Mouse (Mus musculus) limb, embryonic 15.5 days (tissue): ENCODE results near the gene Arhgap33. TPM values are rescaled to one million over a fixed set of nuclear protein-coding genes. Genes with fewer than 3 reads are reported as not detected.

Source experiments
- ATAC-seq: fragments of 200-750 bp; cut with Nextera tagmentation; 2 replicates; pipeline ENCODE4 v1.8.0; 2017; ENCODE audit warnings: low read depth, moderate TSS enrichment; ENCODE audit not compliant: insufficient number of reproducible peaks, low FRiP score, low TSS enrichment
- H3K27ac ChIP-seq: fragments of 300-500 bp; sonication (generic); 2 replicates; pipeline ENCODE4 v1.5.1; 2015; ENCODE audit warnings: moderate library complexity, mild to moderate bottlenecking, inconsistent platforms
- H3K27me3 ChIP-seq: fragments of 300-500 bp; sonication (generic); 2 replicates; pipeline ENCODE4 v1.6.1; 2015; ENCODE audit warnings: inconsistent platforms
- H3K36me3 ChIP-seq: fragments of 300-500 bp; sonication (generic); 2 replicates; pipeline ENCODE4 v1.6.1; 2015; ENCODE audit warnings: inconsistent platforms
- H3K4me1 ChIP-seq: fragments of 300-500 bp; sonication (generic); 2 replicates; pipeline ENCODE4 v1.6.1; 2015; ENCODE audit warnings: inconsistent platforms
- H3K4me2 ChIP-seq: fragments of 300-500 bp; sonication (generic); 2 replicates; pipeline ENCODE4 v1.6.1; 2015; ENCODE audit warnings: mild to moderate bottlenecking, inconsistent platforms
- H3K4me3 ChIP-seq: fragments of 300-500 bp; sonication (generic); 2 replicates; pipeline ENCODE4 v1.5.1; 2015; ENCODE audit warnings: mild to moderate bottlenecking, inconsistent platforms
- H3K9ac ChIP-seq: fragments of 300-500 bp; sonication (generic); 2 replicates; pipeline ENCODE4 v1.6.1; 2015; ENCODE audit warnings: inconsistent platforms
- H3K9me3 ChIP-seq: fragments of 300-500 bp; sonication (generic); 2 replicates; pipeline ENCODE4 v1.6.1; 2016; ENCODE audit warnings: inconsistent platforms
- WGBS: fragments of 180-500 bp; shearing (Covaris S2); methylation state at CpG from one replicate; pipeline ENCODE4 v1.1.7; 2015; 5-methylcytosine and 5-hydroxymethylcytosine counted together
- polyA plus RNA-seq: library from polyadenylated mRNA; unstranded; fragments of >200 nt; fragmentation: Nextera tagmentation; extraction: Ambion mirVana; gene quantifications from 2 replicates; pipeline ENCODE4 v1.2.1, GENCODE M21; 2015

Gene Arhgap33
- polyA plus RNA-seq, 1 experiment from 2014 or later = 8.0 TPM

DNA sequence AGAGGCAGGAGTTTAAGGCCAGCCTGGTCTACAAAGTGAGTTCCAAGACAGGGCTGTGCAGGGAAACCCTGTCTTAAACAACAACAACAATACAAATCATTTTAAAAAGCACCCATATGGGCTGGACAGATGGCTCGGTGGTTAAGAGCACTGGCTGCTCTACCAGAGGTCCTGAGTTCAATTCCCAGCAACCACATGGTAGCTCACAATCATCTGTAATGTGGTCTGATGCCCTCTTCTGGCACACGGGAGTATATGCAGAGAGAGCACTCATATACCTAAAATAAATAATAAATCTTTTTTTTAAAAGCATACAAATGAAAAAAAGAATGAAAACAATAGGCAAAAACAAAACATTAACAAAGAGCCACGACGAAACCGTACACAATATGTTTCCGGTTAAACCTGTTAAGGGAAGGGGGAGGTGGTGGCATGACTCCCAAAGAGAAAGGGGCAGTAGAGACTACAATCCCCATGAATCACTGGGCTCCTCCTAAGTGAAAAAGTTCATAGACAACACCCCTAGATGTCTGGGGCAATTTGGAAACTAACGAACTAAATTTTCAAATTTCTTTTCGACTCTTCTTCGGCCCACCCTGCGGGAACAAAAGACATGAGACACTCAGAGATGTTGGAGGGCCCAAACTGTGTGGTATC, 16.7 kb upstream of the Arhgap33 start:
- 2% methylated on average over 10 of the region's 10 CpGs for WGBS

DNA sequence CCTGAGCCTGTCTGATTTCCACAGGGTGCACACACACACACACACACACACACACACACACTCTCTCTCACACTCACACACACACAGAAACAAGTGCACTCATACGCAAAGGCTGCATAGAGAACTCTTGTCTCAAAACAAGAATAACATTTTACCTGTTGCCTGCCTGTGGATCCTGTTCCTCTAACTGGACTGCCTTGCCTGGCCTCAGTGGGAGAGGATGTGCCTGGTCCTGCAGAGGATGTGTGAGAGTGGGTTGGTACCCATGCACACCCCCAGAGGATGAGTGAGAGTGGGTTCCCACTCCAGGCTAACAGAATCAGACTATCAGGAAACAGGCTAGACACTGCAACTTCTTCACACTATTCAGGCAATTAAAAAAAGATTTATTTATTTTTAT, 15.7 kb upstream of the Arhgap33 start:
- H3K4me1 ChIP-seq = peaks cover 17% of the 10 kb centered on the region
- no peak overlapping the region for H3K27ac ChIP-seq
- H3K4me3 ChIP-seq = no peak overlapping the region
- H3K9me3 ChIP-seq = no peaks in the 10 kb centered on the region
- H3K9ac ChIP-seq = no peak overlapping the region
- no peak for ATAC-seq
- peaks cover 29% of the 10 kb centered on the region for H3K36me3 ChIP-seq
- H3K4me2 ChIP-seq = no peak overlapping the region
- 93% methylated on average over 1 of the region's 1 CpGs for WGBS
- H3K27me3 ChIP-seq = no peaks in the 10 kb centered on the region

More for the DNA sequence above, 16.7 kb upstream of the Arhgap33 start:
- H3K4me2 ChIP-seq = peak overlapping the region; percentile 96
- ATAC-seq = peak; percentile 59
- peak overlapping the region; percentile 99 for H3K27ac ChIP-seq
- H3K36me3 ChIP-seq = peaks cover 30% of the 10 kb centered on the region
- peak overlapping the region; percentile 69 for H3K9ac ChIP-seq
- H3K4me3 ChIP-seq = peak overlapping the region; percentile 79
- no peaks in the 10 kb centered on the region for H3K27me3 ChIP-seq
- H3K9me3 ChIP-seq = no peaks in the 10 kb centered on the region
- H3K4me1 ChIP-seq = peaks cover 17% of the 10 kb centered on the region

DNA sequence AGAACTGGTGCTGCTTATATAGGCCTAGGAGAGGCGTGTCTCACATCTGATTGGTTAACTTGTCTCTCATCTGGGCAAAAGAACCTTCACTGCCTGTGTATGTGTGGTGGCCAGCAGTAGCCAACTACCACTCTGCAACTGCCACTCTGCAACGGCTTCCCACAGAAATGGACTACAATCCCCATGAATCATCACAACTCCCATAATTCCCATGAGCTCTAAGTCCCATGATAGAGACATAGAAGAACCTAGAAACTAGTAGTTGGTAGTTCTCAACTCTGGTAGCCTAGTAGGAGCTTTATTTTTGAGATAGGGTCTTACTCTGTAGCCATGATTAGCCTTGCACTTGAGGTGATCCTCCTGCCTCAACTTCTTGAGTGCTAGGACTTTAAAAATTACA, 15.0 kb upstream of the Arhgap33 start:
- Histone ChIP-seq H3K9ac (no peak overlapping the region), H3K27ac (no peak overlapping the region), H3K36me3 (peaks cover 25% of the 10 kb centered on the region), H3K4me2 (no peak overlapping the region), H3K27me3 (no peaks in the 10 kb centered on the region), H3K9me3 (no peaks in the 10 kb centered on the region), H3K4me1 (peaks cover 17% of the 10 kb centered on the region), H3K4me3 (no peak overlapping the region)
- ATAC-seq = no peak
- 79% methylated on average over 2 of the region's 2 CpGs for WGBS

- Histone ChIP-seq H3K4me1 (no peaks in the 10 kb centered on the region), H3K36me3 (peaks cover 53% of the 10 kb centered on the region), H3K4me3 (no peak overlapping the region), H3K27ac (no peak overlapping the region), H3K9ac (no peak overlapping the region), H3K4me2 (no peak overlapping the region), H3K9me3 (no peaks in the 10 kb centered on the region), H3K27me3 (no peaks in the 10 kb centered on the region)
- ATAC-seq = no peak
- 91% methylated on average over 2 of the region's 2 CpGs for WGBS
Measured at GRCm38 (mm10) chr7:30544327-30544726, 9.5 kb upstream of the Arhgap33 start.

DNA sequence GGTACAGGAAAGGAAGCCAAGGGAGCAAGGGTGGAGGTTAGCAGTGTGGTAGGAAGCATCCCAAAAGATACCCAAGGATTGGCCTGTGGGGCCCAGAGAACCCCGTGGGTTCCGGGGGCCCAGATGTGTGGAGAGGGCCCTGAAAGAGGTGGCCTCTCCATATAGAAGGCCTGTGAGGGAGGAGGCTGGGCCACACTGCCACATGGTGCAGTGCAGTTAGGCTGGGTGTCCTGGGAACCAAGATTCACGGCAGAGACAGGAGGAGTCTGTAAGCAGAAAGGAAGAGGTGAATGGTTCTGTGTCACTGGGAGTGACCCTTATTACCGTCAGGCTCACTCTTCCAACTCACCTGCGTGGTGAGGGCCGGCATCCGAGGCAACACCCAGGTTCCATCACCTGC, 5.7 kb upstream of the Arhgap33 start:
- H3K36me3 ChIP-seq = peaks cover 41% of the 10 kb centered on the region
- no peak overlapping the region for H3K4me2 ChIP-seq
- no peak overlapping the region; the same call in 1 of the 2 replicates for H3K9ac ChIP-seq
- peaks cover 2% of the 10 kb centered on the region for H3K4me1 ChIP-seq
- WGBS = 82% methylated on average over 7 of the region's 7 CpGs
- no peak overlapping the region for H3K4me3 ChIP-seq
- no peaks in the 10 kb centered on the region for H3K9me3 ChIP-seq
- H3K27me3 ChIP-seq = no peaks in the 10 kb centered on the region
- no peak overlapping the region for H3K27ac ChIP-seq
- no peak for ATAC-seq

DNA sequence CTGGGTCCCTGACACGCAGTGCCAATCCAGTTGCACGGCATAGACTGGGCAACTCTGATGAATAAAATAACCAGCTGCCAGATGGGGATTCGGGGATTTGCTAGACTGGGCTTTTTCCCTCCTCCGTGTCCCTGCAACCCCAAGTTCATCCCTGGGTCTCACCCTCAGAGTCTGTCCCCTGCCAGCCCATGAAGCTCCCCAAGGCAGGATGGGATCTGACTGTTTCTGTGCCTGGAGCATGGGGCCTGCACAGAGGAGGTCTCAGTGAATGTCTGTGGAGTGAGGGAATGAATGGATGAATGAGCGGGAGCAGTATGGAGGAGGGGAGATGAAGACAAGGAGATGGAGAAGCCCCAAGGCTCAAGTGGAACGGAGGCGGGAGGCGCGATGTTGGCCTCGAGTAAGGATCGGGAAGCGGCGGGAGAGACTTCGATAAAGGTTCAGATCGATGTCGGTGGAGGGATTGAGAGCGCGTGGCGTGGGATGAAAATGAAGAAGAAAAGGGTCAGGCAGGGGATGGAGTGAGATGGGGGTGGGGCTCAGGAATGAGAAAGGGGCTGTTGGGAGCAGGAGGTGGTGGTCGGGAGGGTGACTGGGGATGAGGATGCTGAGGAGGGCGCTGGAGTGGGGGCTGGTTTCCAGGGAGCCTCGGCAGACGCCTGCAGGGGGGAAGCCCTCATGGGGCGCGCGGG, 773 bp downstream of the Arhgap33 start:
- Histone ChIP-seq H3K27ac (no peak overlapping the region), H3K4me3 (peak overlapping the region; percentile 78), H3K36me3 (peaks cover 33% of the 10 kb centered on the region), H3K9me3 (no peaks in the 10 kb centered on the region), H3K4me2 (peak overlapping the region; percentile 87), H3K27me3 (no peaks in the 10 kb centered on the region), H3K9ac (peak overlapping the region; percentile 69), H3K4me1 (peaks cover 24% of the 10 kb centered on the region)
- WGBS = 8% methylated on average over 20 of the region's 26 CpGs
- no peak; the same call in 1 of the 2 replicates for ATAC-seq

DNA sequence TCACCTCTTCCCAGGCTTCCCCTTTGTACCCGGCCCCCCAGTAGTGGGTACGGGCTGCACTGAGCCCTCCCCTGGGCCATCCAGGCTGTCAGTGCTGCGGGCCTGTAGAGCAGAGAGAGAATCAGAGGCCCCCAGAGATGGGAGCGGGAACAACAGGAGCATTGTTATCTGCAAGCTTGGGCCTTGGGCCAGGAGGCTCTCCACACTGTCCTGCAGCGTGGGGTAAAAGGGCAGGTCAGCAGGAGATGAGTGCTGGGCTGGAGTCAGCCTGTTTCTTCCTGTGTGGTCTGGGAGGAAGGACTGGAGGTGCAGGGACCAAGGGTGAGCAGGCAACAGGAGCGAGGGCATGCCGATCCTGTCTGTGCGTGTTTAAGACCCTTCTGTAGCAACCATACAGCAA, 1.9 kb downstream of the Arhgap33 start:
- H3K4me1 ChIP-seq = peaks cover 24% of the 10 kb centered on the region
- no peak for ATAC-seq
- H3K27ac ChIP-seq = no peak overlapping the region
- no peak overlapping the region for H3K4me3 ChIP-seq
- H3K27me3 ChIP-seq = no peaks in the 10 kb centered on the region
- no peak overlapping the region for H3K9ac ChIP-seq
- H3K4me2 ChIP-seq = no peak overlapping the region
- peaks cover 44% of the 10 kb centered on the region for H3K36me3 ChIP-seq
- H3K9me3 ChIP-seq = no peaks in the 10 kb centered on the region
- 51% methylated on average over 8 of the region's 8 CpGs for WGBS

DNA sequence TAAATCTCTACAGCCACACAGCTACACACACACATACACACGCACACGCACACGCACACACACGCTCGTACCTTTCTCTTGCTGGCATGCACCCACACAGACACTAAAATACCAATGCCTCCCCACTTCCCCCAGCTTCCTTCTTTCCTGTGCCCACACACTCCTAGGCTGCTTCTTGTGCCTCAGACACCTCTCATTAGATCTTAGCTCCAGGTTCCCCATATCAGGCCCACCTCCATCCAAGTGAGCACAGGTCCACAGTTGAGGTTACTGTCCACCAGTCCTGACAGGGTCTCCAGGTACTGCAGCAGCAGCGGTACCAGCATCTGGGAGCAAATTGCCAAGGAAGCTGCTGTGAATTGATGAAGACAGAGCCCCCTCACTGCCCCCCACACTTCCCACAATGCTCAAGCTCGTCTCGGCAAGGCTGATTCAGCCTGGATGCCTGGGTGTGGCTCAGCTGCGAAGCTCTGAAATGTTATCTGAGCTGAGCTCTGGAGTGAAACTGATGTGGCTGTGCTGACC, 3.5 kb downstream of the Arhgap33 start:
- 80% methylated on average over 9 of the region's 9 CpGs for WGBS
- Histone ChIP-seq H3K36me3 (peaks cover 58% of the 10 kb centered on the region), H3K4me2 (no peak overlapping the region), H3K27ac (no peak overlapping the region), H3K9me3 (no peaks in the 10 kb centered on the region), H3K9ac (no peak overlapping the region), H3K4me1 (peaks cover 33% of the 10 kb centered on the region), H3K4me3 (no peak overlapping the region), H3K27me3 (no peaks in the 10 kb centered on the region)
- ATAC-seq = no peak

DNA sequence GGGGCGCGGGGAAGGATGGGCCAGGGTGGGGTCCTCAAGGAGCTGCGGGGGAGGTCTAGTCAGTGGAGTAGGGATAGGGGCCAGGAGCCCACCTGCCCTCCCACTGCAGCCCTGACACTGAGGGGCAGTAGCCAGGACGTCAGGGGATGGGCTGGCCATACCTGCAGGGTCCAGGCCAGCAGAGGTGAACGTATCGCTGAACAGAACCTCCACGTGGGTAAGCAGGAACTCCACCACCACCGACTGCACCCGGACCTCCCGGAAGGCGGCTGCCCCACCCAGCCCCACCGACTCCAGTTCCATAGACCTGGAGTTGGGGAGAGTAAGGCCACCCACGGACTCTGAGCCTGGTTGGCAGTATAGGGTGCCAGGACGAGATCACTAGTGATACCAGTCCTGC, 7.9 kb downstream of the Arhgap33 start:
- 80% methylated on average over 14 of the region's 14 CpGs for WGBS
- H3K4me3 ChIP-seq = 0 out of 2 replicates have a peak overlapping the region, but pooled peaks have one; percentile 20
- H3K36me3 ChIP-seq = peaks cover 77% of the 10 kb centered on the region
- no peak for ATAC-seq
- no peak overlapping the region for H3K9ac ChIP-seq
- no peaks in the 10 kb centered on the region for H3K27me3 ChIP-seq
- no peaks in the 10 kb centered on the region for H3K9me3 ChIP-seq
- peaks cover 15% of the 10 kb centered on the region for H3K4me1 ChIP-seq
- no peak overlapping the region for H3K27ac ChIP-seq
- H3K4me2 ChIP-seq = no peak overlapping the region

- Histone ChIP-seq H3K4me1 (peaks cover 15% of the 10 kb centered on the region), H3K27ac (peak overlapping the region; percentile 71), H3K36me3 (peaks cover 71% of the 10 kb centered on the region), H3K4me3 (peak overlapping the region; percentile 20), H3K9ac (no peak overlapping the region), H3K4me2 (peak overlapping the region; percentile 32), H3K9me3 (no peaks in the 10 kb centered on the region), H3K27me3 (no peaks in the 10 kb centered on the region)
- WGBS = 27% methylated on average over 17 of the region's 17 CpGs
- ATAC-seq = no peak
Measured at GRCm38 (mm10) chr7:30526399-30526798, 8.5 kb downstream of the Arhgap33 start.

GRCm38 (mm10) chr7:30525954-30526353, 8.9 kb downstream of the Arhgap33 start:
- no peaks in the 10 kb centered on the region for H3K9me3 ChIP-seq
- 24% methylated on average over 10 of the region's 10 CpGs for WGBS
- peaks cover 68% of the 10 kb centered on the region for H3K36me3 ChIP-seq
- peaks cover 15% of the 10 kb centered on the region for H3K4me1 ChIP-seq
- peak overlapping the region; percentile 71 for H3K27ac ChIP-seq
- peak overlapping the region; percentile 32 for H3K4me2 ChIP-seq
- no peaks in the 10 kb centered on the region for H3K27me3 ChIP-seq
- ATAC-seq = no peak
- H3K9ac ChIP-seq = no peak overlapping the region
- peak overlapping the region; percentile 20 for H3K4me3 ChIP-seq

DNA sequence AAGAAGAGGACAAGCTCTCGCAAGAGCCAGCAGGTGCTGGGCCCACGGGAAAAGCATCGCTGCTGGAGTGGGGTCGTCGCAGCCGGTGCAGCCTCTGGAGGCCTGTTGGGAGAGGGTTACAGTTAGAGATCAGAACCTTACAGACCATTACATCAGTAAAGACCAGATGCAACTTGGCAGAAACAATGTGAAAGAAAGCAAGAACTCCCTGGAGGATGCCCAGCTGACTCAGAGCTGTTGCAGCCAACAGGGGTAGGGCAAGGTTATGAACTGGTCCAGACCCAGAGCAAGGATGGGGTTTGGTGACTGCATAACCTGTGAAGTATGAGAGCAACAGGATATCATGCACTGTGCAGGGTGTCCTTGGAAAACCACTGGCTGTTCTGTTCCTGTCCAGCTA, 10.4 kb downstream of the Arhgap33 start:
- 81% methylated on average over 6 of the region's 6 CpGs for WGBS
- Histone ChIP-seq H3K4me2 (no peak overlapping the region), H3K4me3 (no peak overlapping the region), H3K9ac (no peak overlapping the region), H3K36me3 (peaks cover 55% of the 10 kb centered on the region), H3K27ac (no peak overlapping the region), H3K27me3 (no peaks in the 10 kb centered on the region), H3K4me1 (peaks cover 15% of the 10 kb centered on the region), H3K9me3 (no peaks in the 10 kb centered on the region)
- no peak for ATAC-seq
